Mouse (Mus musculus): ENCODE data around the gene Gm17662.

DNA sequence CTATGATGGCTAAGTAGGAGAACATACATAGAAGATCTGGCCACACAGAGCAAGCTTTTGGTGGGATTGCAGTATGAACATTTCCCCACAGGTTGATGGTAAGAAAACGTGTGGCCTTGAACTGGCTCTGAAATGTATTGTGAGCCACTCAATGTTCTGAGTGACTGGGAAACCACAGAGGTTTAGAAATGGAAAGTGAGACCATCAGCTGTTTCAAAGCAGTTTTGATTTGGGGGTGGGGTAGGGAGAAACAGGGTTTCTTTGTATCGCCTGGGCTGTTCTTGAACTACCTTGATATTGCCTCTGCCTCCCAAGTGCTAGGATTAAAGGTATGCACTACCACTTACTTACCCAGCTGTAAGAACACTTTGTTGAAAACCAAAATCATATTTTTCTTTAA is 1.9 kb upstream of the Gm17662 start:
- no peak for TF ChIP-seq POLR2A (IDR thresholded peaks at IDR 0.05; ENCODE audit: borderline replicate concordance, control insufficient read depth, low read depth, low read length)
- no peak for TF ChIP-seq CTCF (IDR thresholded peaks at IDR 0.05; ENCODE audit: control insufficient read depth, insufficient read depth, low read length)

Measured in bone marrow, adult 2 months (tissue).